18 mouse cellular contexts compared by ENCODE assay signal in genomic region chr2:121677649-121677986, GRCm38 (mm10).
DNase-seq lines count a peak whose midpoint lies in the region; ATAC-seq lines count a peak whose summit lies in the region.
"Had no signal": no experiment of that assay in that cellular context is flagged by ENCODE, and none has a peak within 500 bp of the region (broad histone marks: within the 10 kb centered on the region; RNA-seq: fewer than 3 reads in every experiment).

No protein-coding gene starts in this region.

- H3K9ac ChIP-seq in heart, embryonic 12.5 days = no peak overlapping the region
- H3K9ac ChIP-seq in hindbrain, embryonic 15.5 days = no peak overlapping the region
- no peak overlapping the region for H3K9ac ChIP-seq in hindbrain, embryonic 12.5 days
- H3K9ac ChIP-seq in hindbrain, embryonic 16.5 days (ENCODE audit: low read depth, low read length) = no peak overlapping the region; the same call in 1 of the 2 replicates
- peak overlapping the region; percentile 39; the same call in 1 of the 2 replicates for H3K9ac ChIP-seq in midbrain, embryonic 16.5 days (ENCODE audit: low read depth, low read length)
- H3K9ac ChIP-seq: liver, embryonic 15.5 days had no signal

- H3K4me3 ChIP-seq in heart, embryonic 12.5 days = no peak overlapping the region
- H3K4me3 ChIP-seq in heart, embryonic 10.5 days = no peak overlapping the region
- H3K4me3 ChIP-seq in hindbrain, embryonic 15.5 days = no peak overlapping the region
- no peak overlapping the region for H3K4me3 ChIP-seq in hindbrain, embryonic 12.5 days
- H3K4me3 ChIP-seq in hindbrain, embryonic 16.5 days (ENCODE audit: low read length) = no peak overlapping the region
- no peak overlapping the region for H3K4me3 ChIP-seq in midbrain, embryonic 16.5 days (ENCODE audit: low read depth, low read length)
- H3K4me3 ChIP-seq: erythroblast, embryonic 14.5 days; liver, embryonic 15.5 days had no signal

- no peak for ATAC-seq in heart, embryonic 12.5 days (ENCODE audit: insufficient number of reproducible peaks, low FRiP score)
- ATAC-seq in hindbrain, embryonic 15.5 days (ENCODE audit: low FRiP score, low read depth) = no peak
- ATAC-seq in hindbrain, embryonic 12.5 days (ENCODE audit: low FRiP score) = no peak
- peak; percentile 45; the same call in 1 of the 2 replicates for ATAC-seq in hindbrain, embryonic 16.5 days
- ATAC-seq in midbrain, embryonic 16.5 days = no peak
- ATAC-seq: inflammation-experienced regulatory T-cells, adult 6 months had no signal

- H3K4me2 ChIP-seq in heart, embryonic 12.5 days = peak overlapping the region; percentile 24; the same call in 1 of the 2 replicates
- H3K4me2 ChIP-seq in hindbrain, embryonic 15.5 days = no peak overlapping the region
- H3K4me2 ChIP-seq in hindbrain, embryonic 12.5 days (replicated peaks) = no peak overlapping the region
- no peak overlapping the region for H3K4me2 ChIP-seq in hindbrain, embryonic 16.5 days (ENCODE audit: low read length)
- H3K4me2 ChIP-seq in midbrain, embryonic 16.5 days (ENCODE audit: low read length) = peak overlapping the region; percentile 23; the same call in 1 of the 2 replicates
- H3K4me2 ChIP-seq: liver, embryonic 15.5 days had no signal

- H3K9me3 ChIP-seq in heart, embryonic 12.5 days (replicated peaks) = no peaks in the 10 kb centered on the region; the same call in 1 of the 2 replicates
- no peaks in the 10 kb centered on the region for H3K9me3 ChIP-seq in heart, embryonic 10.5 days
- H3K9me3 ChIP-seq in hindbrain, embryonic 15.5 days = no peaks in the 10 kb centered on the region
- no peaks in the 10 kb centered on the region for H3K9me3 ChIP-seq in hindbrain, embryonic 12.5 days (replicated peaks)
- H3K9me3 ChIP-seq in hindbrain, embryonic 16.5 days (ENCODE audit: control insufficient read depth, low read length) = no peaks in the 10 kb centered on the region
- no peaks in the 10 kb centered on the region for H3K9me3 ChIP-seq in midbrain, embryonic 16.5 days (replicated peaks; ENCODE audit: control insufficient read depth, low read length, poor library complexity, severe bottlenecking)
- H3K9me3 ChIP-seq: liver, embryonic 15.5 days had no signal

- WGBS in heart, embryonic 12.5 days = 66% methylated on average over 6 of the region's 6 CpGs
- WGBS in heart, embryonic 10.5 days = 72% methylated on average over 6 of the region's 6 CpGs
- WGBS in hindbrain, embryonic 15.5 days = 44% methylated on average over 6 of the region's 6 CpGs
- 69% methylated on average over 6 of the region's 6 CpGs for WGBS in hindbrain, embryonic 12.5 days
- 53% methylated on average over 6 of the region's 6 CpGs for WGBS in hindbrain, embryonic 16.5 days
- WGBS in midbrain, embryonic 16.5 days = 46% methylated on average over 6 of the region's 6 CpGs

- peaks cover 8% of the 10 kb centered on the region for H3K4me1 ChIP-seq in heart, embryonic 12.5 days (replicated peaks)
- peaks cover 6% of the 10 kb centered on the region; the same call in 1 of the 2 replicates for H3K4me1 ChIP-seq in heart, embryonic 10.5 days
- peaks cover 11% of the 10 kb centered on the region for H3K4me1 ChIP-seq in hindbrain, embryonic 15.5 days (replicated peaks)
- H3K4me1 ChIP-seq in hindbrain, embryonic 12.5 days = peaks cover 12% of the 10 kb centered on the region
- no peaks in the 10 kb centered on the region; the same call in none of the 2 replicates for H3K4me1 ChIP-seq in hindbrain, embryonic 16.5 days (ENCODE audit: control insufficient read depth, insufficient read depth, low read depth, low read length)
- peaks cover 15% of the 10 kb centered on the region for H3K4me1 ChIP-seq in midbrain, embryonic 16.5 days (ENCODE audit: control insufficient read depth, insufficient read depth, low read length)
- H3K4me1 ChIP-seq: liver, embryonic 15.5 days had no signal

- H3K36me3 ChIP-seq in heart, embryonic 12.5 days = no peaks in the 10 kb centered on the region
- no peaks in the 10 kb centered on the region for H3K36me3 ChIP-seq in heart, embryonic 10.5 days
- no peaks in the 10 kb centered on the region for H3K36me3 ChIP-seq in hindbrain, embryonic 15.5 days
- H3K36me3 ChIP-seq in hindbrain, embryonic 12.5 days = no peaks in the 10 kb centered on the region
- H3K36me3 ChIP-seq in hindbrain, embryonic 16.5 days (ENCODE audit: control insufficient read depth, insufficient read depth, low read length) = no peaks in the 10 kb centered on the region
- no peaks in the 10 kb centered on the region for H3K36me3 ChIP-seq in midbrain, embryonic 16.5 days (ENCODE audit: control insufficient read depth, insufficient read depth, low read length)
- H3K36me3 ChIP-seq: liver, embryonic 15.5 days had no signal

- no peaks in the 10 kb centered on the region for H3K27me3 ChIP-seq in heart, embryonic 12.5 days (replicated peaks)
- no peaks in the 10 kb centered on the region for H3K27me3 ChIP-seq in heart, embryonic 10.5 days (ENCODE audit: insufficient read depth, poor library complexity, severe bottlenecking)
- H3K27me3 ChIP-seq in hindbrain, embryonic 15.5 days = no peaks in the 10 kb centered on the region
- H3K27me3 ChIP-seq in hindbrain, embryonic 12.5 days = no peaks in the 10 kb centered on the region
- H3K27me3 ChIP-seq in hindbrain, embryonic 16.5 days (replicated peaks; ENCODE audit: control insufficient read depth, insufficient read depth, low read length) = no peaks in the 10 kb centered on the region
- H3K27me3 ChIP-seq in midbrain, embryonic 16.5 days (ENCODE audit: control insufficient read depth, insufficient read depth, low read depth, low read length) = no peaks in the 10 kb centered on the region
- H3K27me3 ChIP-seq: liver, embryonic 15.5 days had no signal

- H3K27ac ChIP-seq in heart, embryonic 12.5 days (ENCODE audit: poor library complexity, severe bottlenecking) = no peak overlapping the region
- H3K27ac ChIP-seq in heart, embryonic 10.5 days = no peak overlapping the region
- peak overlapping the region; percentile 30 for H3K27ac ChIP-seq in hindbrain, embryonic 15.5 days (replicated peaks)
- H3K27ac ChIP-seq in hindbrain, embryonic 12.5 days = no peak overlapping the region
- H3K27ac ChIP-seq in hindbrain, embryonic 16.5 days (ENCODE audit: low read depth, low read length) = peak overlapping the region; percentile 7; the same call in 1 of the 2 replicates
- peak overlapping the region; percentile 45 for H3K27ac ChIP-seq in midbrain, embryonic 16.5 days (ENCODE audit: low read length)
- H3K27ac ChIP-seq: liver, embryonic 15.5 days had no signal

- DNase-seq in heart, embryonic 10.5 days (ENCODE audit: low spot score) = no peak
- DNase-seq in retina, embryonic 14.5 days (ENCODE audit: low spot score) = no peak
- DNase-seq in testis, postnatal 10 days (ENCODE audit: low spot score) = no peak
- DNase-seq: adrenal gland, postnatal 25 days; cerebellum, adult 2 months; gastrocnemius, postnatal 36 days; kidney, adult 8-10 months; kidney, postnatal 25 days; layer of hippocampus, adult 9-11 months; thymus, postnatal 25 days had no signal

Comparison
In these comparisons a context has a peak if more than half of its experiments do, and no peak if none do; other contexts are left out.
1. H3K27ac ChIP-seq: peak in hindbrain, embryonic 15.5 days (single experiment), hindbrain, embryonic 16.5 days (single experiment) and midbrain, embryonic 16.5 days (single experiment); none in heart, embryonic 12.5 days (single experiment), heart, embryonic 10.5 days (single experiment) and hindbrain, embryonic 12.5 days (single experiment).
2. H3K4me2 ChIP-seq: peak in heart, embryonic 12.5 days (single experiment) and midbrain, embryonic 16.5 days (single experiment); none in hindbrain, embryonic 15.5 days (single experiment), hindbrain, embryonic 12.5 days (single experiment) and hindbrain, embryonic 16.5 days (single experiment).